Mouse (Mus musculus): Measurements from ENCODE around the gene Fam241a. TPM values are rescaled to one million over a fixed set of nuclear protein-coding genes. Genes with fewer than 3 reads are reported as not detected.

Fam241a gene
- polyA plus RNA-seq, 1 experiment from 2014 or later, result 6.2 TPM

DNA sequence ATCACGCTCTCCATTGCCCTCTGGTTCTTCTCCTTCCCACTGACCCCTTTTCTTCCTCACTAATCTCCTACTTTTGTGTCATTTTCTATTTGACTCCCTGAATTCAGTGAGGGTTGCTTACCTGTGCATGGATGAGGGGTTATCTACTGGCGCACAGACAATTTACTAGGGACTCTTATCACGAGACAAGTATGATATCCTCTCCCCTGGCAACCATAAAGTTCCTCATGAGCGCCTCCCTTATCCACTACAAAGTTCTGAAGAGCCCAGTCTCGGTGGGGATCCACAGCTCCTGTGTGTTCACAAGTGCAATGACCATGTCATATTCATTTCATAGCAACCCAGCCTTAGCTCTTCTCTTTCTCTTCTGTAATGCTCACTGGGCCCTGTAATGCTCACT is 46.2 kb downstream of the Fam241a start:
- ATAC-seq (ENCODE audit: low FRiP score, low read depth), result no peak
- no peak overlapping the region for H3K4me2 ChIP-seq (replicated peaks)
- no peaks in the 10 kb centered on the region for H3K36me3 ChIP-seq
- H3K9ac ChIP-seq, result no peak overlapping the region
- H3K27me3 ChIP-seq, result no peaks in the 10 kb centered on the region
- no peak overlapping the region for H3K27ac ChIP-seq
- no peak overlapping the region for H3K4me3 ChIP-seq
- H3K9me3 ChIP-seq, result no peaks in the 10 kb centered on the region
- 90% methylated on average over 5 of the region's 5 CpGs for WGBS
- H3K4me1 ChIP-seq, result peaks cover 7% of the 10 kb centered on the region; the same call in 1 of the 2 replicates

DNA sequence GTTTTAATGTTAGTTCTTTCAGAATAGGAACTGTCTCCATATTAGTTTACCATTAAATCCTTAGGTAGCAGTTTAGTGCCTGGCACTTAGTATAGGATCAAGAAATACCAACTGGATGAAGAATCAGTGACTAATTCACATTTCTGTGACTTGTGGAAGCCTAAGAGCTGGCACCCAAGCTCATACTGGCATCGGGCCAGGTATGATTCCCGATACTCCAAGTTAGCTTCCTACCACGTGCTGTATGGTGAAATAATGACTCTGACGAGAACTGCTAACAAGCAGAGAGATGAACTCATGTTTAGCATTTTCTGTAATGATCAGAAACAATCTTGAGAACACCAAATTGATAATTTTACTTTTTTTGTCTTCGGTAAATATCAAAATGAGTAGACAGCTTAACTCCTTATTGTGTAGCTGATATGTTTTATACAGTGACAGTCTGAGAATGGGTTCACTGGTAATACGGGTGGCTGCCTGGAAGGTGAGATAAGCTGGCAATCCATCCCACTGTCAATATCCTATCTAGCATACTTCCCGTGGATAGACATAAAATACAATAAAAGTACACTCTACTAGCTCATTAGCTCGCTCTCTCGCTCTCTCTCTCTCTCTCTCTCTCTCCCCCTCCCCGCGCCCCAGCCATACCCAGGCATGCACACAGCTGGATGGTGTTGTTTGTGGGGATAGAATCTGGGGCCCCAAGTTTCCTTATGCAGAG is 47.9 kb downstream of the Fam241a start:
- no peaks in the 10 kb centered on the region for H3K4me1 ChIP-seq
- 84% methylated on average over 11 of the region's 11 CpGs for WGBS

DNA sequence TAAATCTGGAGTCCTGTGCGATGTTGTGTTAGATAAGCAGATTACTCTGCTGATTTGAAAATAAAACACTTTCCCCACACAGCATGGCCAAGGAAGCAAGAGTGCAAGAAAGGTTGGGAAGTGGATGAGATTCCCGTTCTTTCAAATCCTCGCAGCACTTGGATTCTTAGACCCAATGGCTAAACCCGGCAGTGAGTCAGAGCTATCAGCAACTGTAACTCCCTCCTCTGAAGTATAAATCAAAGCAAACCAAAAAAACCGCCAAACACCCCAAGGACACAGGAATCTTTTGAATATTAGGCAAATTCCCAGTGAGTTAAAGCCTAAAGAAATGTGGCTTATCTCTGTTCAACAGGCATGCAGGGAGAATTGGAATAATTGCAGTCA is 52.2 kb downstream of the Fam241a start:
- H3K27ac ChIP-seq, result no peak overlapping the region
- 78% methylated on average over 5 of the region's 5 CpGs for WGBS

More for the DNA sequence above, 47.9 kb downstream of the Fam241a start:
- H3K4me3 ChIP-seq, result no peak overlapping the region
- H3K36me3 ChIP-seq, result no peaks in the 10 kb centered on the region
- no peak overlapping the region for H3K27ac ChIP-seq
- H3K4me2 ChIP-seq (replicated peaks), result no peak overlapping the region
- no peaks in the 10 kb centered on the region for H3K27me3 ChIP-seq
- H3K9ac ChIP-seq, result no peak overlapping the region
- ATAC-seq (ENCODE audit: low FRiP score, low read depth), result no peak
- H3K9me3 ChIP-seq, result no peaks in the 10 kb centered on the region

DNA sequence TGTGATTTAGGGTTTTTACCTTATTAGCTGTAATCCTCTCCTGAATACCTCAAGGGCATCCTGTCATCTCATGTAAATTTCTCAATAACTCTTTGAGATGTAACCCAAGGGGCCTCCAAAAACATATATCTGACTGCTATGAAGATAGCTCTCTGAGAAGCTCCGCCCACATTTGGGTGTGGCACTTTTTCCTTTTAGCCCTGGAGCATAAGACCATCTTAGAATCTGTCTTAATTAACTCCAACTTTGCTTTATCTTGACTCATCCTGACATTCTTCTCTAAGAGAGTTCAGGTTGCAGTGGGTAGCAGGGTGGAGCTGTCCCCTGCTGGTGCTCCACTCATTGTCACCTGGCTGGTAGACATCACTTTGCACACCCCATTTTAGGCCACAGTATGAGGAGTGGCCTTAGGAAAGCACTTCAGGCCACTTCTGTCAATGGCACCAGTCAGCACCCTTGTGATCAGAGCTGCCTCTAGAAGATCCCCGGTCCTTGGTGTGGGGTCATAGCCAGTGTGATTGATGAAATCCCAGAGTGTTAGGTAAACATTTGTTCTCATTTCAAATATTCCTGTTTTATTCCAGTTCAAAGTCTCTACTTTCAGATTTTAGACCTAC is 52.7 kb downstream of the Fam241a start:
- Histone ChIP-seq H3K27me3 (no peaks in the 10 kb centered on the region), H3K4me1 (peaks cover under 1% of the 10 kb centered on the region; the same call in 1 of the 2 replicates), H3K9me3 (no peaks in the 10 kb centered on the region), H3K27ac (no peak overlapping the region), H3K4me2 (replicated peaks) (no peak overlapping the region), H3K4me3 (no peak overlapping the region), H3K9ac (no peak overlapping the region), H3K36me3 (no peaks in the 10 kb centered on the region)
- 80% methylated on average over 2 of the region's 2 CpGs for WGBS
- no peak for ATAC-seq (ENCODE audit: low FRiP score, low read depth)

More for the DNA sequence above, 52.2 kb downstream of the Fam241a start:
- H3K4me2 ChIP-seq (replicated peaks), result no peak overlapping the region
- H3K36me3 ChIP-seq, result no peaks in the 10 kb centered on the region
- no peak for ATAC-seq (ENCODE audit: low FRiP score, low read depth)
- no peaks in the 10 kb centered on the region for H3K27me3 ChIP-seq
- H3K9me3 ChIP-seq, result no peaks in the 10 kb centered on the region
- no peak overlapping the region for H3K9ac ChIP-seq
- H3K4me1 ChIP-seq, result no peaks in the 10 kb centered on the region
- H3K4me3 ChIP-seq, result no peak overlapping the region

DNA sequence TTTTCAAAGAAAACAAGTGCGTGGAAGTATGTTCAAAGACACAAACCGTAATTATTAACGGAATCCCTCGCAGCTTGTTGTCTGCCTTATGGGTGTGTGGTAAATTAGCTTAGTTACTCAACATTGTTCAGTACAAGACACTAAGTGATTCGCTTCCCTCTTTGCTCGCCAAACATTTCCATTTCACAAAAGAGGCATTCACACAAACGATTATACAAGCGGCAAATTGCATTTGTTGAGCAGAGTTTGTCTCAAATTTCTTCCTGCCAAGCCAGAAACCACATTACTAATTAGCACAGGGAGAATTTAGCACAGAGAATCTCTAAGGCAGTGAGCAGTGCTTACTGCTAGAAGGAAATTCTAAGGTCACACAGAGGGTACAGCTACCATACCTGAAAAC is 54.2 kb downstream of the Fam241a start:
- Histone ChIP-seq H3K9me3 (no peaks in the 10 kb centered on the region), H3K4me1 (peaks cover 6% of the 10 kb centered on the region; the same call in 1 of the 2 replicates), H3K36me3 (no peaks in the 10 kb centered on the region), H3K4me2 (replicated peaks) (no peak overlapping the region), H3K9ac (no peak overlapping the region), H3K27me3 (no peaks in the 10 kb centered on the region), H3K27ac (no peak overlapping the region), H3K4me3 (no peak overlapping the region)
- ATAC-seq (ENCODE audit: low FRiP score, low read depth), result no peak
- 74% methylated on average over 8 of the region's 8 CpGs for WGBS

DNA sequence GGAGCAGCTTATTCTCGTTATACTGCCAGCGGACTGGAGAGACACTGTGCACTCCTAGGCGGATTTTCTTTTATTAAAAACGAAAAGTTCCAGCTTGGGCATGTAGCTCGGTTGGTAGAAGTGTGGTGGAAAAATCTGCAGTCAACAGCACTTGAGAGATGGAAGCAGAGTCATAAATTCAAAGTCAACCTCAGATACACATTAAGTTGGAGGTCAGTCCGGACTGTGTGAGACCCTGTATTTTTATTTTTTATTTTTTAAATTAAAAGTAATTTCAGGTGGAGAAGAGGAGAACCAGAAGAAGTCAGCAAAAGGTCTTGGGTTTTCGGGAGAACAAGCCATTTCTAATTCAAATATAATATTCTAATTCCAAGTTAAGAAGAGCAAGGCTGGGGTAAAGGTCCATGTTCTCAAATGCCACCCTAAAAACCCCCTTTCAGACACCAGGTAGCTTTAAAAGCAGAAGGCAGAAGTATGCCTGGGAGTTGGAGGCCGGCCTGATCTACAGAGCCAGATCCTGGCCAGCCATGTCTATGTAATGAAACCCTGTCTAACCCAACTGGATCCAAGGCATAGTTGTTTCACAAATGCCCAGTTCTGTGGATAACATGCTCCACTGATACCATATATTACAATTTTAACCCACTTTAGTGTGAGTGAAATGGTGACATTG is 58.0 kb downstream of the Fam241a start:
- Histone ChIP-seq H3K27me3 (no peaks in the 10 kb centered on the region), H3K27ac (peak overlapping the region; percentile 91; the same call in 1 of the 2 replicates), H3K4me2 (replicated peaks) (peak overlapping the region; percentile 84), H3K9ac (peak overlapping the region; percentile 90), H3K9me3 (no peaks in the 10 kb centered on the region), H3K36me3 (no peaks in the 10 kb centered on the region; the same call in 1 of the 2 replicates), H3K4me1 (peaks cover 22% of the 10 kb centered on the region), H3K4me3 (peak overlapping the region; percentile 89)
- WGBS, result 30% methylated on average over 8 of the region's 8 CpGs
- ATAC-seq (ENCODE audit: low FRiP score, low read depth), result peak; percentile 13; the same call in 1 of the 2 replicates

DNA sequence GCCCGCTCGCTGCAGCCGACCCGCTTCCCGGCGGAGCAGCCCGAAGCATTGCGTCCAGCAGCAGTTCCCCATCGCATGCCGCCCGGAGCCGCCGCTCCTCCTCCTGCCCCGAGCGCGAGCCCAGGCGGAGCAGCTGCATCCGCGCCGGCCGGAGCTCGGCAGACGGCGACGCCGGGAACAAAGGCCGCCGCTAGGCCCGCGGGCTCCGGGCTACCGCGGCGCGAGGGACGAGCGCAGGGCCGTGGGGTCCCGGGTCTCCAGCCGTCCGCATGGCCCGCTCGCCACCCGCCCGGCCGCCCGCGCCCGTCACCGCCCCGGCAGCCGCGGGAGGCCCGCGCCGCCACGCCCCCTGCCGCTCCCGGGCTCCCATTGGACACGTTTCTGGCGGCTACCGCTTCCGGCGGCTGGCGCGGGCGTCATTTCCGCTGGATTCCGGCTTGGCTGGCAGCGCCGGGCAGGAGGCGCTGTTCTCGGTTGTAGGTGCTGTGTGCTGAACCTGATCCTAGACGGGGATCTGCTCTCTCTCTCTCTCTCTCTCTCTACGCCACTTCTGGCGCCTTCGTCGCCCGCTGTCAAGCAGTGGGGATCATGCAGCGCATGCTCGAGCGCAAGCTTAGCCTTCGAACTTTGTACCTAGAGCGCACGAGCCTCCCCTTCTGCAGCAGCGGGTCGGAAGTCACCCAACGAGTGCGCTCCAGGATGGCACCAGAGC is 58.8 kb downstream of the Fam241a start, which contains the start of gene Ap1ar:
Gene Ap1ar (minus strand): TSS at position 370 of the 712 bp plus-strand sequence.
- Histone ChIP-seq H3K4me2 (replicated peaks) (peak within 1 kb of the TSS; percentile 84), H3K27ac (peak within 1 kb of the TSS; percentile 91)

DNA sequence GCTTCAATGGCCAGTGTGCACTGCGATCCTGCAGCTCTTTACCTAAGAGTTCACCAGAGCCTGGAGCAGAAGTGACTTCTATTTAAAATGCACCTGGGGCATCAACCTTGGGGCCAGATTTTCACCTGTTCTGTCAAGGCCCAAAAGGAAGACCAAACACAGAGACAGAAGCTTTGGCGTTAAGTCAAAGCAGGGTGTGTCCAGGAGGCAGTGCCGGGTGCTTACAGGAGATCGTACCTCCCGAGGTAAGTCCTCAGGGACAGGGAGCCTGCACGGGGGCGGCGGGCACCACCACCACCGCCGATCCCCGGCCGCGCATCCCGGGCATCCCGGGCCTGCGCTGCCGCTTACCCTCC is 59.3 kb downstream of the Fam241a start:
- no peaks in the 10 kb centered on the region for H3K27me3 ChIP-seq
- peaks cover 22% of the 10 kb centered on the region for H3K4me1 ChIP-seq
- H3K27ac ChIP-seq, result peak overlapping the region; percentile 91
- peak overlapping the region; percentile 89 for H3K4me3 ChIP-seq
- H3K9ac ChIP-seq, result peak overlapping the region; percentile 90
- H3K9me3 ChIP-seq, result no peaks in the 10 kb centered on the region
- under 1% methylated on average over 16 of the region's 17 CpGs for WGBS
- no peaks in the 10 kb centered on the region; the same call in 1 of the 2 replicates for H3K36me3 ChIP-seq
- ATAC-seq (ENCODE audit: low FRiP score, low read depth), result no peak
- H3K4me2 ChIP-seq (replicated peaks), result peak overlapping the region; percentile 84

More for the DNA sequence above, 58.8 kb downstream of the Fam241a start, which contains the start of gene Ap1ar:
- Histone ChIP-seq H3K27me3 (no peaks in the 10 kb centered on the region), H3K36me3 (no peaks in the 10 kb centered on the region; the same call in 1 of the 2 replicates), H3K9me3 (no peaks in the 10 kb centered on the region), H3K4me3 (peak within 1 kb of the TSS; percentile 89), H3K4me1 (peaks cover 22% of the 10 kb centered on the region), H3K9ac (peak within 1 kb of the TSS; percentile 90)
- under 1% methylated on average over 82 of the region's 89 CpGs for WGBS
- ATAC-seq (ENCODE audit: low FRiP score, low read depth), result peak; percentile 97

DNA sequence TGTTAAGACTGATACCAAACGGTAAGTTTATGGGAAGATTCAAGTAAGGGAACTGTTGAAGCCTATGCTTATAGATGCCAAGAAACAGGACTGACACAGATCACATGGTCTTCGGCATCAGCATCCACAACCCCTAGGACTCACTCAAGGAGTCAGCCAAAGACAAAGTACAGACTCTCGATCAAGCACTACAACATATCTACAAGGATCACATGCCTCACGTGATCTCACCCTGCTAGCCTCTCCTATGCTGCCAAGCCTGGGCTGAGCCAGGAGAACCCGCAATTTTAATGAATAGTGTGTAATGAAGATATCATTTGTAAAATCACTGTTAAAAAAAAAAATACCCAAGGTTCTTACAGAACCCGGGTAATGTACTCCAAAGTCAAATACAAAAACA is 60.5 kb downstream of the Fam241a start:
- peak overlapping the region; percentile 84 for H3K4me2 ChIP-seq (replicated peaks)
- H3K27ac ChIP-seq, result no peak overlapping the region
- H3K4me3 ChIP-seq, result no peak overlapping the region
- no peaks in the 10 kb centered on the region for H3K27me3 ChIP-seq
- H3K36me3 ChIP-seq, result no peaks in the 10 kb centered on the region; the same call in 1 of the 2 replicates
- WGBS, result 83% methylated on average over 6 of the region's 6 CpGs
- H3K9ac ChIP-seq, result no peak overlapping the region
- no peaks in the 10 kb centered on the region for H3K9me3 ChIP-seq
- ATAC-seq (ENCODE audit: low FRiP score, low read depth), result no peak
- H3K4me1 ChIP-seq, result peaks cover 22% of the 10 kb centered on the region

DNA sequence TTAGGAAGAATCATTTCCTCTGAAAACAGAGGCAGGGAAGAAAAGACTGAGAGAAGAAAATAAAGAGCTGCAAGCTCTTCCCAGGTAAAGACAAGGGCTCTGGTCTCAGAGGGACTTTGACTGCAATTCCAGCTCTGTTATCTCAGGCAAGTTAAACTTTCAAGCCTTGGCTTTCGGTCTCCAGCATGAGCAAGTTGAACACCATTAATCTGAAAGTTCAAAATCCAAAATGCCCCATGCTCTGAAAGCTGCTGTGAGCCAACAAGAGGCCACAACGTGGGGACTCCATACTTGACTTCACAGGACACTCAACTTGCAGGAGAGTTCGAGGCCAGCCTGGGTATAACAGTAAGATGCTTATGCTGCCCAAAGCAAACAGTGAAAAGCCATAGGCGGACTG is 62.1 kb downstream of the Fam241a start:
- Histone ChIP-seq H3K36me3 (no peaks in the 10 kb centered on the region; the same call in 1 of the 2 replicates), H3K9ac (no peak overlapping the region), H3K27ac (no peak overlapping the region), H3K4me3 (no peak overlapping the region), H3K9me3 (no peaks in the 10 kb centered on the region), H3K4me2 (replicated peaks) (no peak overlapping the region), H3K4me1 (peaks cover 22% of the 10 kb centered on the region), H3K27me3 (no peaks in the 10 kb centered on the region)
- WGBS, result 90% methylated on average over 4 of the region's 4 CpGs
- no peak for ATAC-seq (ENCODE audit: low FRiP score, low read depth)

DNA sequence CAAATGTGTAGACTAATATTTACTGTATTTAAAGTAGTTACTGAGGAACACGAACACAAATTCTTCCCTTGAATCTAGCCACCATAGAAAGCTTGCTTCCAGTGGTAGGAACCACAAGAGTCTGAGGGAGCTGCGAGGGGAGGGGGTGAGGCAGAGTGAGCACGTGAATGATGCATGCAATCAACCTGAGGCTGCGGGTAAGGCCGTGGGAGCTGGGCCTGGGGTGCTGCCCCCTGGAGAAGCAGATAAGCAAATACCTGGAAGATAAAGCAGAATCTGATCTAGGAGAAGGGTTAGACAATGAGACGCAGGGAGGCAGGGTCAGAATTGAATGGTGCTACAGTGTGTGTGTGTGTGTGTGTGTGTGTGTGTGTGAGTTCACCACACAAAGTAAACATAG is 65.0 kb downstream of the Fam241a start:
- ATAC-seq (ENCODE audit: low FRiP score, low read depth), result no peak
- Histone ChIP-seq H3K9ac (no peak overlapping the region), H3K4me2 (replicated peaks) (no peak overlapping the region), H3K9me3 (no peaks in the 10 kb centered on the region), H3K36me3 (no peaks in the 10 kb centered on the region; the same call in 1 of the 2 replicates), H3K4me3 (no peak overlapping the region), H3K27ac (no peak overlapping the region), H3K27me3 (no peaks in the 10 kb centered on the region), H3K4me1 (peaks cover 20% of the 10 kb centered on the region)
- WGBS, result 71% methylated on average over 6 of the region's 6 CpGs

All from limb, embryonic 13.5 days (tissue).